Mouse (Mus musculus): ENCODE results near the gene Armc2.

The Armc2 gene

GRCm38 (mm10) chr10:41866069-41866837 lies 152.0 kb downstream of the Armc2 start:
- no peak for DNase-seq (ENCODE audit: low read depth)

Data from naive thymus-derived CD4-positive, alpha-beta T cell, adult 2 months (primary cell).